Mouse (Mus musculus) frontal cortex, adult 2 months (tissue): ENCODE measurements at regions not wholly inside any gene's neighbourhood (a gene's known extent, or its start where the extent isn't known, plus 50 kb on each side); places are given as distances from the start of the nearest gene placed in this dataset.

Source experiments
- DNase-seq, 2 experiments: peaks; one replicate each; pipeline ENCODE4 v3.0.0; 2022; ENCODE audit warnings: low spot score in 1 of 2; ENCODE audit errors: extremely low spot score in 1 of 2

- no peak for DNase-seq
Observed at GRCm38 (mm10) chr1:137874361-137874760, 301.1 kb downstream of the Ptprc start.

DNA sequence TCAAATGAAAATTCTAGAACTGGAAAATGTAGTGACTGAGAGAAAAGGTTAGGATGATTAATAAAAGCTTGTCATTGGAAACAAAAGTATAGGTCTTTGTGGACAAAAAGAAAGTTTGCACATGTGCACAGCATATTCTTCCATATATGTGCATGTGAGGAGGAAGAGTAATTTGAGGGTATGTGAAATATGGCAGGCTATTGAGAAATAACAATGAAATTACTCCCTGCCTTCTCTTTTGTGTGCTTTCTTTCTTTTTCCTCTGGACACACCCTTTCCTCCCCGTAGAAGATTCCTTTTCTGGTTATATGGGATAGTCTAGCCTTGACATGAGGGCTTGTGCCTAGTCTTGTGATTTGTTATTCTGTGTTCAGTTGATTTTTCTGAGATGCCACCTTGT, 301.9 kb downstream of the Ptprc start:
- DNase-seq, result no peak

GRCm38 (mm10) chr1:137865030-137865429, 310.5 kb downstream of the Ptprc start:
- DNase-seq, result no peak

GRCm38 (mm10) chr1:137863506-137863905, 312.0 kb downstream of the Ptprc start:
- DNase-seq, result no peak

- DNase-seq, result no peak
Observed at GRCm38 (mm10) chr1:137852262-137852661, 323.2 kb downstream of the Ptprc start.

GRCm38 (mm10) chr1:137847311-137847923, 328.1 kb downstream of the Ptprc start:
- peak; percentile 25 to 55 for DNase-seq

DNA sequence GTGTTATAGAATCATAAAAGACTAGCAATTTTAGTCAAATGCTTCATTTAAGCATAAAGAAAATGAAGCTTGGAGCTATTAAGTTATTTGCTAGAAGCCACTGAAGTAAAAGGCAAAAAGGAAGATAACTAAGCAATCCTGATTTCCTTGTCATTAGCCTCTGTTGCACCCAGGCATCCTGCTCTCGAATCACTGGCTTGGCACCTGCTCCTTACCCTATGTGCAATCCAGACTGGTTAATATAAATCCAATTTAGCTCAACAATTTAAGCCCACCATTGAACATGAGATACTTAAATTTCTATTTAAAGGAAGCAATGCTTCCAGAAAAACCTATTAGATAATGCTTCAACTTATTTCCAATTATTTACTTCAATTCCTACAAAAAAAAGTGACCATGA, 328.7 kb downstream of the Ptprc start:
- DNase-seq, result no peak

DNA sequence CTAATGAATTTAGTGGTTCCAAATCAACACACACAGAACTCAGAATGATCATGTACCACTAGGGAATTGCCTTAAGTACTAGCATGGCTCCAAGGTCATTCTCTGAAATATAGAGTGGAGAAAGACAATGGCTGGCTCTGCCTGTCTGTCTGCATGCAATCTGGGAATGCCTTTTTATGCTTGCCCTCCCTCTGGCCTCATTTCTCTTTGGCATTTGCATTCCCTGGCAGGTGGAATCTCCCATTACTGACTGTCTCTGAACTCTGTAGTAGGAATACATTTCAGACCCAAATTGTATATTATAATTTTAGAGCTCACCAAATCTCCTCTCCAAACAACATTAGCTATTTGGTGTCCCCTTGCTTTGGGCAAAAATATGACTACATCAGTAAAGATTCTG, 335.0 kb downstream of the Ptprc start:
- no peak for DNase-seq

DNA sequence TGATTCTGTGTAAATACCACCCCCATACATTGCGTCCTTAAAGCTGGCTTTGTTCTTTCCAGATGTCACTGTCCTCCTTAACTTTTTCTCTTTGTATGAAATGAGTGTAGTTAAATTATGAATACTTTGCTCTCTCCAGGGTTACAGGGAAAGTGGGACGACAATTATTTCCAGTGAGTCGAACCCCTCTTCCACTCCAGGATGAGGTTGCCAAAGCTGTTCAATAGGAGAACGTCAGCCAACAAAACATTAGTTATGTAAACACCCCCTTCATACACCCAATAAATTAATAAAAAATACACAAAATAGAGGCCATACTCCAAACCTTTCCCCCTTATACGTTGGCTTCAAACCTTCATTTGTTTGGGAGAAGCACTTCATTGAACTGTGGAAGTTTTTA, 335.8 kb downstream of the Ptprc start:
- DNase-seq, result no peak

DNA sequence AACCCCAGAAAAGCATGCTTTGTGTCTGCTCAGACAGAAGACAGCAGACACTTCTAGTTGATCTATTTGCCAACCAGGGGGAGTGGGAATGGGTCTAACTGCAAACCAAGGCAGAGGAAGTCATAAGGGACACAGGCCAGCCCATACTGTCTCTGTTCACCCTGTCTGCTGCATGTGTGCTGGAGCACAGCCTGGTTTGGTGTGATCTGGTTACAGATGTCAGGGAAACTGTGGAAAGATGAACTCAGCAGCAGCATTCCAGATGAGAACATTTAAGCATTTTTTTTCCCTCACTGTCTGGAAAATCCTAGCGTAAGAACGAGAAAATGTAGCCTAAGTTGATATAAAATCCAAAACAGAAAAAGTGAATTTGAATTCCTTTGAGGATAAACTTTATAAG, 336.2 kb downstream of the Ptprc start:
- no peak for DNase-seq

GRCm38 (mm10) chr1:137838357-137838756, 337.2 kb downstream of the Ptprc start:
- no peak for DNase-seq

- no peak for DNase-seq
Observed at GRCm38 (mm10) chr1:137833535-137833934, 342.0 kb downstream of the Ptprc start.

- DNase-seq, result no peak
Observed at GRCm38 (mm10) chr1:137831284-137831683, 344.2 kb downstream of the Ptprc start.

DNA sequence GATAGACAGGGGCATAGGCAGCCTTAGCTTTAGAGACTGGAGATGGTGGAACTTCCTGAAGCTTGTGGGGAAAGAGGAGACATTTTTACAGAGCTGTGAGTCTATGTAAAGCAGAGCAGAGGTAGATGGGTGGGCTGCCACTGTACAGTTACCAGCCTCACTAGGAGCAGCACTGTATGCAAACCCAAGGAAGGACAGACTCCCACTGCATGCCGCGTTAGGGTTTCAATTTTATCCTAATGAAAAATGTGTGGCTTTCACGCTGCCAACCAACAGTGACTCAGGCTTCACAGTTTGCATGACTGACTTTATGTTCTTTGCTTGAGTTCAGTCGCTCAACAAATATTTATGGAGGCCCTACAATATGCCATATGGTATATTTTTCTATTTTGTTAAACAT, 348.1 kb downstream of the Ptprc start:
- DNase-seq, result peak; percentile 2 to 35

DNA sequence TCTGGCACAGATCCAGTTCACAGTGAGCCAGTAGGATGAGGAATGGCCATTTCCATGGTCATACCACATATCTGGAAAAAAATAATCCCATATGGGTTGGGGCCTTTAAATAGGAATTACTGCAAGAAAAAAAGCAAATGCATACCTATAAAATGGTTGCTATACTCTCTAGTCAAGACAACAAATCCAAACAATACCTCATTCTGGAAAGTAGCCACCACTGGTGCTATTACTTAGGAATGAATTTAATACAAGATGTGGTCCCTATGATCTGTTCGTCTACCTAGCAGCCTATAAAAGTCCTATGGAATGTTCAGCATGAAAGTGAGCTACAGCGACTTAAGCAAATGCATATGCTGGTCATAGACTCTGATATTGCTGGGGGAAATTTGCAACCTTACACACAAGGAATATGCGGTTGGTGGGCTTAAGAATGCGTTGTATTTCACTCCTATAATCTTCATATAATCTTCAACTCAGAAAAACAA, 360.1 kb downstream of the Ptprc start:
- DNase-seq, result no peak

GRCm38 (mm10) chr1:137814556-137814955, 361.0 kb downstream of the Ptprc start:
- no peak for DNase-seq

DNA sequence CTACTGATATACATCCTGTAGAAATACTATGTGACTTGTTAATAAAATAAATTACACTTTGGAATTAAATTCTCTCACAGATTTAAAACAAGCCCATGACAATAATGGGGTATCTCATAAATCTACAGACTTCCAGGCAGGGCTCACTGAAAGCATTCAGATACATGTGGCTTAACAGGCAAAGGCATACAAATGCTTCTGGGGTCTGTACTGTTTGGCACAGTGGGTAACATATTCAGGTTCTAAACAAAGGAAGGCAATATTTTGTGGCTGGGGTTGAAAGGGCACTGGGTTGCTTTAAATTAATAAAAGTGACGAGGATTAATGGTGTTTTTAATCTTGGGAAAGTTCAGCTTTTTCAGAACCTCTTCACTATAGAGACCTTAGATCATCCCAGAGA, 361.8 kb downstream of the Ptprc start:
- no peak for DNase-seq

- no peak for DNase-seq
Observed at GRCm38 (mm10) chr1:137811981-137812380, 363.5 kb downstream of the Ptprc start.

DNA sequence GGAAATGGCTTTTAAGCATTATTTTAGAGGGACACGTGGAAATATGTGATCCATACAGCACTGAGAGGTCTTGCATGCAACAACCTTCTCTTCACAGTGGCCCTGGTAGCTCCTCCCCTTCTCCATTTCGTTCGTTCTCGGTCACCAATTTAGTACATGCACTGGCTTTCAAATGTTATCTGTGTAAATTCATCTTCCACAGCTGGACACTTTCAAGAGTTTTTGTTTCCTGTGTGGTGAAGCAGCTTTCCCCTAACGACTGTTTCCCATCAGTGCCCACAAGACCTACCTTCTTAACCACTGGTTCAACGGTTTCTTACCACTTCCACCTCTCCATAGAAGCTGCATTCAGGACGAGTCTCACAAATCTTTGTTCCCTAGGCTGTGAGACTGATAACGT, 368.8 kb downstream of the Ptprc start:
- DNase-seq, result no peak

GRCm38 (mm10) chr1:137806252-137806651, 369.3 kb downstream of the Ptprc start:
- DNase-seq, result no peak

- no peak for DNase-seq
Observed at GRCm38 (mm10) chr1:137802119-137802518, 373.4 kb downstream of the Ptprc start.

DNA sequence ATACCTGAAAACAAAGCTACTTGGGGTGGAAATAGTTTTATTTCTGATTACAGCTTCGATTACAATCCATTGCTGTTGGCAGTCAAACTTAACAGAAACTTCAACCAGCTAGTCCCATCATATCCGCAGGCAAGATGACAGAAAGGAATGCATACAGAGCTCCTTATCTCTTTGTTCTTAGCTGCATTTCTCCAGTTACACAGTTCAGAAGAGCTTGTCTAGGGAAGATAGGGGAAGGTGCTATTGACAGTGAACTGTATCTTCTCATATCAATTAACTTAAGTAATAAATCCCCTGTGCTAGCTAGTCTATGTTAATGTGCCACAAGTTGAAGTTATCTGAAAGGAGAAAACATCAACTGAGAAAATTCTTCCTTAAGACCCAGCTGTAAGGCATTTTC, 374.8 kb downstream of the Ptprc start:
- DNase-seq, result no peak

GRCm38 (mm10) chr1:137788789-137789188, 386.7 kb downstream of the Ptprc start:
- peak; percentile 5 to 27 for DNase-seq
